Mouse (Mus musculus) ES-Bruce4 (cell line): Measurements from ENCODE around the gene Tmem132c.

Experiments used
- CTCF ChIP-seq: IDR thresholded peaks from one replicate; pipeline ENCODE4 v1.8.1; 2011; ENCODE audit warnings: low read depth, low read length
- POLR2A ChIP-seq: IDR thresholded peaks from one replicate; pipeline ENCODE4 v1.8.1; 2011; ENCODE audit warnings: low read length; ENCODE audit not compliant: insufficient read depth

GRCm38 (mm10) chr5:127344721-127345120 lies 103.1 kb downstream of the Tmem132c start:
- TF ChIP-seq POLR2A (no peak), CTCF (peak; percentile 20)
